Mouse (Mus musculus): ENCODE measurements around the gene Maml1.
A peak's percentile ranks its signal among the peaks of the same experiment; 100 is the strongest.

Maml1 gene

GRCm38 (mm10) chr11:50279005-50279404 lies 13.1 kb downstream of the Maml1 start:
- no peak for DNase-seq

DNA sequence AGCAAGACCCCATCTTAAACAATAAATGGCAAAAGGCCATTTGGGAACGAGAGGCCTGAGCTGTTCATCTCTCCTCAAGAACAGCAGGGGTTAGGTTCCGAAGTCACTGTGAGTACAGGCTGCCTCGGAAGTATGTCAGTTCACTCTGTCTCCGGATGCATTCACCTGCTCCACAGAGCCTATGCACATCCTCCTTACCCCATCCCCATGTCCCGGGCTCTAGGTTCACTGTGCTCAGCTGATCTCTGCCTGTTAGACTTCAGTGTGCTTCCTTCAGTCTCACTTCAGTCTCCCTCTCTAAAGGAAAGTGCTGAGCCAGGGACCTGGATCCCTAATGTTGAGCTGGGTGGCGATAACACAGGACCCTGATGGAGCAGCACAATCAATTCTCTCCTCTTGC lies 14.4 kb downstream of the Maml1 start:
- DNase-seq = no peak

DNA sequence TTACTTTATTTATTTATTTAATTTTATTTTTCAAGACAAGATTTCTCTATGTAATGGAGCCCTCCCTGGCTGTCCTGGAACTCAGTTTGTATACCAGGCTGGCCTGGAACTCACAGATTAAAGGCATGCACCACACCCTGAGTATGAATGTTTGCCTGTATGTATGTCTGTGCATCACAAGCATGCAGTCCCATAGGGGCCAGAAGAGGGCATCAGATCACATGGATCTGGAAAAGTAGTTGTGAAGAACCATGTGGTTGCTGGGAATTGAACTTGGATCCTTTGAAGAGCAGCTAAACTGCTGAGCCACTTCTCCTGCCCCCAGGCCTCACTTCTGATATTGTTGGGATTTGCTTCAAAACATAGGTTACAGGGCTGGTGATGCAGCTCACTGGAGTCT lies 15.1 kb downstream of the Maml1 start:
- DNase-seq = no peak

DNA sequence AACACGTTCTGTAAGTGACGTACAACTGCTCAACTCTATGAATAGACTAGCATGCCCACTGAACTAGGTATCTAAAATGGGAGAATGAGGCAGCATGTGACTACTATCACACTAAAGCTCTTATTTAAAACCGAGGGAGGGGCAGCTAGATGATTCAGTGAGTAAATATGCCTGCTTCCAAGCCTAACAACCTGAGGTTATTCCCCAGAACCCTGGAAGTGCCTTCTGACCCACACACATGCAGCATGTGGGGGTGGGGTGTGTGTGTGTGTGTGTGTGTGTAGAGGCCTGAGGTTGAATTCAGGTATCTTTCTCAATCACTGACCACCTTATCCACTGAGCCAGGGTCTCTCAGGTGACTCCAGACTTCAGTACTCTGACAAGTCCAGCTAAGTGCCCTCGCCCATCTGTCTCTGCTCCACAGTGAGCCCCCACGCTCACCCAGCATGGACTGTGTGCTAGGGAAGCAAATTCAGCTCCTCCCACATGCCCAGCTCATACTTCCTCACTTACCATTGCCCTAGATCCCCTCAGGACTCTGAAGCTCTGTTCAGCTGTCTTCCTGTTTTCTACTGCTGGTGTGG lies 16.5 kb downstream of the Maml1 start:
- no peak for DNase-seq

DNA sequence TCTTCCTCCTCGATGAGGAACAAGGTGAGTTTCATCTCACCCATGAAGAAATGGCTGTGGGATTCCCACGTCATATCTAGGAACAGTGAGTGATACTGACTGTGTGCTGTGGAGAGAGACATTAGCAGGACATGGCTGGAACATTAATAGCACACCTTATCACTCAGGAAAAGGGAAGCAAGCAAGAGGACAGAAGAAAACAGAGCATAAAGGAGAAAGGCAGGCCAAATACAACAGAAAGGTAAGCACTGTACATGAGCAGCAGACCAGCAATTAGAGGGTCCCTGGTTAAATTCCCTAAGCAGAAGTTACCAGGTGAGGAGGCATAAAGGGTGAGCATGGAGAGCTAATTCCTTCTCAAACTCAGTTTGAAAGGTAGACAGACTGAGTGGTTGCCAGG lies 17.0 kb downstream of the Maml1 start:
- DNase-seq = no peak

- DNase-seq = no peak
These were observed 19.3 kb downstream of the Maml1 start for GRCm38 (mm10) chr11:50272819-50273218.

DNA sequence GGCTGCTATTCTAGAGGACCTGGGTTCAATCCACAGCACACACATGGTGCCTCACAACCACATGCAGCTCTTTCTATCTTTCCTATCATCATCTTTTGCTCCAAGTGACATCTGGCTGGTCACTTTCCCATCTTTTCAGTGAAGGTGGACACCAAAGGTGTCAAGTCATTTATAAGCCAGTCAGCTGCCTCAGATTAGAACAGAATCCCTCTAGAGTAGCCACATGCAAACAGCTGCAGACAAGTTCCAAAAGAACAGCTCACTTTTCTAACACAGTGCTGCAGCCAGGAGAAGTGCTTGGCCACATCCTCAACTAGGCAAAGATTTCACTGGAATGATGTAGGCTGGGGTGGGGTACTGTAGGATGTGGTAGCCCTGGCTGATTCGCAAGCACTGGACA lies 22.2 kb downstream of the Maml1 start:
- no peak for DNase-seq

GRCm38 (mm10) chr11:50269163-50269562 lies 22.9 kb downstream of the Maml1 start:
- DNase-seq = peak in 1 of 2 experiments; percentile 32

DNA sequence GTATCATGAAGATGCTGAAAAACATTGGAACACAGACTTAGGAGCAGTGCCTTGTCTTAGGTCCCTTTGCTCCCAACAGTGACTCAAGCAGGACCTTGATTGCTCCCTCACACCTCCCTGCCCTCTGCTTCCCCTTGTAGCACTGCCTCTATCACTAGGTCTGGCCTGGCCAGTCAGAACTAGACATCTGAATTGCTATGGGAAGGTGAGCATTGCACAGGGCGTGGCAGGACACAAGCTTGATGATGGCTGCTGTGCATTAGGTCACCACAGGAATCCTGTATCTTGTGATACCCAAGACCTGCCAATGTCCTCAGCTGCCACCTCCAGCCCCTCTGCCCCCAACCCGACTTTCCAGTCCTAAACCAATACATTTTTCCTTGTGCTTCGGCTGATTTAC lies 25.1 kb downstream of the Maml1 start:
- no peak for DNase-seq

DNA sequence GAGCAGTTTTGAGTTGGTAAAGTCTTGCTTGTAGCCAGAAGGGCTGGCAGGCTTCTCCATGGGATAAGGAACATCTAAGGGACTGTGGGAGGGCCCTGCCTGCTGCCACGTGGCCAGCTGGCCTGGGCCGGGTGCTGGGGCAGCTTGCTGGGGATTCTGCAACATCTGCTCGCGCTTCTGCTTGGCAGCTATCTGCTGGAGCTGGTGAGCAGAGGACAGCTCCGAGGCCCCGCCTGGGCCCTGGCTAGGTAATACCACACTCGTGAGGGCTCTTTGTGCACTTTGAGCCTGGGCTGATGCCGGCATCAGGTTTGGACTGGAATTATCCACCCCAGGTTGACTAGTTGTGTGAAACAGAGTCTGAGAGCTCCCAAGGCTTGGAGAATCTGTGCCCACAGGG lies 26.2 kb downstream of the Maml1 start:
- no peak for DNase-seq

- DNase-seq = no peak
These were observed 28.9 kb downstream of the Maml1 start for GRCm38 (mm10) chr11:50263198-50263597.

DNA sequence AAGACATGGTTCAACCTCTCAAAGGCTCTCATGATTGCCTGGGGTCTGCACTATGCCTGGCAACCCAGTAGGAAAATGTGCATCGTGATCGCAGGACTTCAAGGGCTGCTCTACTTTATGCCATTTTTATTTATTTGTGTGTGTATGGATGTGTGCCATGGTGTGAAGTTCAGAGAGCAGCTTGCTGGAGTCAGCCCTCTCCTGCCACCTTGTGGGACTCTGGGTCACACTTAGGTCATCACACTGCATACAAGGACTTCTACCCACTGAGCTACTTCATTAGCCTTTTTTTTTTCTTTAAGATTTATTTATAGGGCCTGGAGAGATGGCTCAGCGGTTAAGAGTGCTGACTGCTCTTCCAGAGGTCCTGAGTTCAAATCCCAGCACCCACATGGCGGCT lies 30.1 kb downstream of the Maml1 start:
- no peak for DNase-seq

DNA sequence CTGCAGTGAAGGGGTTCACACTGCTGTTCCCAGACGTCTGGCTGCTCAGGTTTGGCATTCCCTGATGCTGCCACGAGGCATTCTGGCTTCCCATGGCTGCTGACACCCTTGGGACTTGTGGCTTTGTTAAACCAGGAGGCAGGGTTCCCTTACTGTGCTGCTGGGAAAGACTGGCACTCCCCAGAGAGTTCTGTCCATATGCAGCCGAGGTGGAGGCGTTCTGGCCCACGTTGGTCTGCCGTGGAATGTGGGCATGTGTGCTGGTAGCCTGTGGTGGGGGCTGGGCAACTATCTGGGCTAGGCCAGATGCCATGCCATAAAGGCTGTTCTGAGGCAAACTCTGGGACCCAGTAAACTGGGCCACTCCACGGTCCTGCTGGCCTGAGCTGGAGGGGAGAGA lies 33.8 kb downstream of the Maml1 start:
- DNase-seq = no peak

DNA sequence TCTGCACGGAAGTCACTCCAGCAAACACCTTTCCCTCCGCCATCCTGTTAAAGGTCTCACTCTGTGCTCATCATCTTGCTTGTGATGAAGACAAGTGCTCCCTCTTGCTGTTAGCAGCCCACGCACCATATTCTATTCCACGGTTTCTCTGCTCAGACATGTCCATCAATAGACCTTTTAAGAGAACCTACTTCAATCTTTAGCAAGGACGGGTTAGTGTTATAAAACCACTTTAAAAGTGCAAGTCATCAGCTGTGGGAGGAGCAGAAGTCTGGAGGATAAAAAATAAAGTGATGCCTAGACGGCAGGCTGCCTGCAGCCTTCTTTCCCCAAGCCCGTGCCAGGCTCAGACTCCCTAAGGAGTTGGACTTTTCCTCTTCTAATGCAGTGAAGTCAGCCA lies 35.5 kb downstream of the Maml1 start:
- no peak for DNase-seq

DNA sequence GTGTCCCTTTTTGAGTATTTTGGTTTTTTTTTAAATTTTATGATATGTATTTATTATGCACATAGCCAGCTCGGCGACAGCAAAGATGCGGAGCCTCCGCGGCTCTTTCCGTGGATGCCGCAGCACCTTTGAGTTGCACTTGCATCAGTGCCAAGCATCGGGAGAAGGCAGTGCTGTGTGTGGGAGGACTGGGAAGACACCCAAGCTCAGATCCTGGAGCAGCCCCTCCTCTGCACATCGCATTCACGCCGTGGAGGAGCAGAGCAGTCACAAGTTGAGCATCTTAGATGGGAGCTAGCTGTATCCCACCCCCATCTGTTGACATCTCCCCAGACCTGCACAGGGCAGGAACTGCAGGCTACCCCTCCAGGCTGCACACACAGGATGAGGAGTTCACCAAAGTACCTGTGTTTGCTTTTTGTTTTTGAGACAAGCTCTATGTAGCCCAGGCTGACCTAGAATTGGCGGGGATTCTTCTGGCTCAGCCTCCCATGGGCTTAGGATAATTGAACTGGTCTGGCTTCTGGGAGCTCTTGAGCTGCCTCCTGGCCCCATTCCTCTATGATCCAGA lies 38.0 kb downstream of the Maml1 start:
- DNase-seq = no peak

GRCm38 (mm10) chr11:50253393-50253792 lies 38.7 kb downstream of the Maml1 start:
- no peak for DNase-seq

DNA sequence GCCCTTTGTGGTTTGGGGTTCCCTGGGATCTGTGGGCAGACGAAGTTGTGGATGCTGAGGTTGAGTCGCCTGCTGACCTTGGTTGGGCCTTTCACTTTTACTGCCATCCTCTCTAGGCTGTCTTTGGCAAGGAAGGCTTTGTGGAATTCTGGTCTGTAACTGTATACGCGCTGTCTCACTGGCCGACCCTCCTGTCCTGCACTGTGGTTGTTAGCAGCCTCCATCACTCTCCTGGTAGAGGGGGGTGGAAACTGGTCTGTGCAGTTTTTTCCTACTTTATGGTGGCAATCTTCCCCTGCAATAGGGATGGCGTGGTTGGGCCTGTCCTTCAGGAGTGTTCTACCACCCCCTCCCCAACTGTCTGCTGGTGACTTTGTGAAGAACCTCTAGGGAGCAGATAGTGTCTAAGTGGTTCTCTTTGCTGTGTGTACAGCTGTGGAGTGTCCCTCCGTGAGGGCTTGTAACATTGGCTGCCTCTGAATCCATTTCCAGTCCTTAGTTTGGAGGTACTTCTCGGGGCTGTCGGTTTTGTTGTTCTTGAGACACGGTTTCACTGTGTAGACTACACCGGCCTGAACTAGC lies 39.3 kb downstream of the Maml1 start:
- DNase-seq = no peak

DNA sequence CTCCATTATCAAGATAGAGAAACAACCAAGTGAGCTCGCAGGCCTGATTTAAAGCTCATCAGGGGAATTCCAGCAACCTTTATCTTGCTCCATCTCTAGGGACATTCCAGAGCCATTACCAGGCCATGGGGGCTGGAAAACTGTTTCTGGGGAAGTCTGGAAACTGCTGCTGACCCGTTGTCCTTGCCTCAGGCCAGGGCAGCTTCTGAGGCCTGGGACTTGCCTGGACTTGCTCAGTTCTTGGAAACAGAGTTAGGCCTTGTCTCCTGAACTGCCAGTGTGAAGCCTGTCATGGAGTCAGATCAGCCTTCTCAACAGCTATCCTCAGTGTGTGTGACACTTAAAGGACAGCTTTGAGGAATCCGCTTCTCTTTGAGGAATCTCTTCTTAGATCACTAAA lies 39.9 kb downstream of the Maml1 start:
- DNase-seq = no peak

GRCm38 (mm10) chr11:50248473-50249171 lies 43.5 kb downstream of the Maml1 start:
- DNase-seq = no peak

GRCm38 (mm10) chr11:50245269-50245668 lies 46.8 kb downstream of the Maml1 start:
- DNase-seq = no peak

DNA sequence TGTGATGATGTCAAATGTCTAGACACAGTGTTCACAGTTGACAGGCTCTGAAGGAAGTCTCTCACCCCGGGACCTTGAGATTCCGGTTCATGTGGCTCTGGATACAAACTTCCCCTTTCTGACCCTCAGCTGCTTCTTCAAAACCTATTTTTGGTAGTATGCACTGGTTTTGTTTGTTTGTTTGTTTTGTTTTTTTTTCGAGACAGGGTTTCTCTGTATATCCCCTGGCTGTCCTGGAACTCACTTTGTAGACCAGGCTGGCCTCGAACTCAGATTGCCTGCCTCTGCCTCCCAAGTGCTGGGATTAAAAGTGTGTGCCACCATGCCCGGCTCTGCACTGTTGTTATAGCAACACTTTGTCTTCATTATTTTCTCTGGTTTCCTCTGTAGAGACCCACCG lies 48.2 kb downstream of the Maml1 start:
- DNase-seq = no peak

DNA sequence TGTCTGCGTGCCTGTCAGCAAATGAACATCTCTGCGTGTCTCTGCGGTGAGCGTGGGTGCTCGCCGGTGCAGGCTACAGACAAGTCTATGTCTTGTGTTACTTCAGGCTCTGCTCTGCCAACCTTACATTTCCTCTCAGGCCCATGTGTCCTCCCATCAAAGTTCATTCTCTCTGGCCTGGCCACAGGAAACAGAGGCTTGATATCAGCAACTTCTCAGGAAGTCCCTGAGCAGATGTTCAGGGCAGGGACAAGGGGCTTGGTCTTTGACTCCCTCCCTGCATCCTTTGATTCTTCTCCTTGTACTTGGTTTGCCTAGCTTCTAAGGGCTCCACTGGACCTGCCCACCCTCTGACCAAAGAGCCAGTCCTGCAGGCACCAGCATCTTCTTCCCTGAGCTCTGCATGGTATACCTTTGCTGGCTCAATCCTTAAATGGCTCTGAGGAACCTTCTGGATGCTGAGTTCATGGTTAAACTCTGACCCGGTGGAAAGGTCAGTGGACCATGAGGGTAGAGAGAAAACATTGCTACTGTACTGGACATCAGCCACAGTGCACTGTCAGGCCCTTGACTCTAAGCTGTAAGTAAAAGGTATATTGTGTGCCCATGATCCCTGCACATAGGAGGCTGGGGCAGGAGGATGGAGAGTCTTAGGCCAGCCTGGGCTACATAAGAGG lies 51.7 kb downstream of the Maml1 start:
- no peak for DNase-seq
